Mouse (Mus musculus) CH12.LX (cell line): Measurements from ENCODE around the gene Unc13b. TPM values are rescaled to one million over a fixed set of nuclear protein-coding genes. Genes with fewer than 3 reads are reported as not detected.

Source experiments
- DNase-seq: peaks from one replicate; pipeline ENCODE4 v3.0.0-alpha.2; 2013; ENCODE audit errors: extremely low read depth
- H3K27ac ChIP-seq: 2 replicates; pipeline ENCODE4 v1.5.1; 2012; ENCODE audit warnings: low read depth, mild to moderate bottlenecking, control low read depth, moderate library complexity; ENCODE audit not compliant: insufficient read depth
- H3K27me3 ChIP-seq: replicated peaks from 2 replicates; pipeline ENCODE3; 2012; ENCODE audit warnings: inconsistent platforms
- H3K36me3 ChIP-seq, 2 experiments: replicated peaks in 1 of 2; 2 replicates each; pipeline versions ENCODE3 to v1.6.1; 2012; ENCODE audit warnings: inconsistent platforms in 1 of 2, low read length in 1 of 2, mild to moderate bottlenecking in 1 of 2, mixed read lengths in 1 of 2, moderate library complexity in 1 of 2; ENCODE audit not compliant: control insufficient read depth in 1 of 2, insufficient read depth in 1 of 2
- H3K4me1 ChIP-seq, 2 experiments: 2 replicates each; pipeline ENCODE4 v1.6.1; 2012; ENCODE audit warnings: inconsistent platforms in 1 of 2, moderate library complexity in 1 of 2; ENCODE audit not compliant: insufficient read depth in 2 of 2, control insufficient read depth in 1 of 2
- H3K4me2 ChIP-seq: 2 replicates; pipeline ENCODE4 v1.6.1; 2012; ENCODE audit warnings: low read depth, mild to moderate bottlenecking, control low read depth; ENCODE audit not compliant: poor library complexity, insufficient read depth, severe bottlenecking
- H3K4me3 ChIP-seq, 3 experiments: fragments of 150-350 bp in 1 of 3; sonication (generic) in 1 of 3; replicated peaks in 1 of 3; 2 replicates each; pipeline versions ENCODE3 to v1.5.1; 2011 to 2012; ENCODE audit warnings: low read depth in 2 of 3, low read length in 2 of 3, mild to moderate bottlenecking in 2 of 3, moderate library complexity in 2 of 3, control low read depth in 1 of 3, improper control_type of control experiment in 1 of 3, inconsistent platforms in 1 of 3, mixed read lengths in 1 of 3; ENCODE audit not compliant: poor library complexity in 1 of 3
- H3K79me2 ChIP-seq: replicated peaks from 2 replicates; pipeline ENCODE4 v1.6.1; 2012; ENCODE audit warnings: mild to moderate bottlenecking, moderate library complexity; ENCODE audit not compliant: control insufficient read depth, poor library complexity, insufficient read depth, severe bottlenecking; ENCODE audit errors: extremely low read depth
- H3K9ac ChIP-seq: 2 replicates; pipeline ENCODE4 v1.6.1; 2012; ENCODE audit warnings: low read depth, mild to moderate bottlenecking, control low read depth, moderate library complexity; ENCODE audit not compliant: insufficient read depth
- H3K9me3 ChIP-seq: replicated peaks from 2 replicates; pipeline ENCODE3; 2012; ENCODE audit warnings: low read length, inconsistent platforms, mixed read lengths
- BHLHE40 ChIP-seq: IDR thresholded peaks from 2 replicates; pipeline ENCODE4 v1.6.1; 2011; ENCODE audit warnings: mild to moderate bottlenecking, low read depth, low read length, improper control_type of control experiment
- CHD1 ChIP-seq: IDR thresholded peaks from 2 replicates; pipeline ENCODE4 v1.6.1; 2012; ENCODE audit warnings: low read depth, low read length, improper control_type of control experiment, inconsistent platforms
- CTCF ChIP-seq, 2 experiments: IDR thresholded peaks in 1 of 2; conservative IDR thresholded peaks in 1 of 2; 2 replicates each; pipeline ENCODE4 v1.5.1; 2011 to 2012; ENCODE audit warnings: low read depth in 2 of 2, low read length in 2 of 2, improper control_type of control experiment in 1 of 2, inconsistent platforms in 1 of 2, mild to moderate bottlenecking in 1 of 2, moderate library complexity in 1 of 2
- ELF1 ChIP-seq: IDR thresholded peaks from 2 replicates; pipeline ENCODE4 v1.6.1; 2014; ENCODE audit warnings: low read depth, mild to moderate bottlenecking, inconsistent platforms, low read length, improper control_type of control experiment
- ETS1 ChIP-seq: conservative IDR thresholded peaks from 2 replicates; pipeline ENCODE4 v1.6.1; 2012; ENCODE audit warnings: low read depth, mild to moderate bottlenecking, inconsistent platforms, low read length, improper control_type of control experiment, moderate library complexity
- HCFC1 ChIP-seq: IDR thresholded peaks from 2 replicates; pipeline ENCODE4 v1.6.1; 2012; ENCODE audit warnings: low read depth, mild to moderate bottlenecking, inconsistent platforms, low read length, improper control_type of control experiment
- IRF4 ChIP-seq: IDR thresholded peaks from 2 replicates; pipeline ENCODE4 v1.6.1; 2014; ENCODE audit warnings: low read depth, mild to moderate bottlenecking, inconsistent platforms, low read length, improper control_type of control experiment
- MAX ChIP-seq: IDR thresholded peaks from 2 replicates; pipeline ENCODE4 v1.6.1; 2011; ENCODE audit warnings: low read length, improper control_type of control experiment
- MAZ ChIP-seq: IDR thresholded peaks from 2 replicates; pipeline ENCODE4 v1.6.1; 2012; ENCODE audit warnings: low read depth, mild to moderate bottlenecking, inconsistent platforms, low read length, improper control_type of control experiment, moderate library complexity
- MXI1 ChIP-seq: IDR thresholded peaks from 2 replicates; pipeline ENCODE4 v1.6.1; 2011; ENCODE audit warnings: mild to moderate bottlenecking, low read depth, low read length, improper control_type of control experiment
- PAX5 ChIP-seq: IDR thresholded peaks from 2 replicates; pipeline ENCODE4 v1.6.1; 2012; ENCODE audit warnings: low read length, inconsistent platforms, mixed read lengths
- POLR2A ChIP-seq: IDR thresholded peaks from 2 replicates; pipeline ENCODE4 v1.6.1; 2011; ENCODE audit warnings: low read depth, mild to moderate bottlenecking, improper control_type of control experiment, low read length
- POLR2AphosphoS2 ChIP-seq: IDR thresholded peaks from 2 replicates; pipeline ENCODE4 v1.6.1; 2011; ENCODE audit warnings: low read depth, low read length, improper control_type of control experiment
- RCOR1 ChIP-seq: conservative IDR thresholded peaks from 2 replicates; pipeline ENCODE4 v1.6.1; 2012; ENCODE audit warnings: low read depth, mild to moderate bottlenecking, inconsistent platforms, low read length, improper control_type of control experiment
- TCF12 ChIP-seq: IDR thresholded peaks from 2 replicates; pipeline ENCODE4 v1.6.1; 2014; ENCODE audit warnings: low read depth, mild to moderate bottlenecking, inconsistent platforms, low read length, improper control_type of control experiment
- UBTF ChIP-seq: IDR thresholded peaks from 2 replicates; pipeline ENCODE4 v1.6.1; 2012; ENCODE audit warnings: low read depth, mild to moderate bottlenecking, inconsistent platforms, low read length, improper control_type of control experiment, moderate library complexity
- ZKSCAN1 ChIP-seq: IDR thresholded peaks from 2 replicates; pipeline ENCODE4 v1.6.1; 2012; ENCODE audit warnings: low read depth, inconsistent platforms, low read length, improper control_type of control experiment, borderline replicate concordance
- ZMIZ1 ChIP-seq: IDR thresholded peaks from 2 replicates; pipeline ENCODE4 v1.6.1; 2012; ENCODE audit warnings: low read depth, mild to moderate bottlenecking, inconsistent platforms, low read length, improper control_type of control experiment
- ZNF384 ChIP-seq: IDR thresholded peaks from 2 replicates; pipeline ENCODE4 v1.6.1; 2012; ENCODE audit warnings: low read depth, low read length, improper control_type of control experiment, inconsistent platforms
- dilution Hi-C: fragments of 300-500 bp; cut with MboI; formaldehyde crosslinking; loops from 2 replicates; pipeline ENCODE4 v1.14.3; 2020; ENCODE audit warnings: low sequenced_read_pairs; ENCODE audit not compliant: extremely low pct_unique_long_range_greater_than_20kb, extremely low pct_ligation_motif_present
- in situ Hi-C: fragments of 300-500 bp; cut with MboI; formaldehyde crosslinking; loops from 3 replicates; pipeline ENCODE4 v1.14.3; 2019; ENCODE audit warnings: low sequenced_read_pairs, low pct_ligation_motif_present, low pct_unique_long_range_greater_than_20kb, mixed read lengths
- polyA plus RNA-seq: library from polyadenylated mRNA; unstranded; fragments of >175 nt; gene quantifications from 2 replicates; pipeline ENCODE4 v1.2.1, GENCODE M21; 2012; ENCODE audit warnings: low read depth; ENCODE audit not compliant: insufficient read length
- total RNA-seq, 2 experiments: library from RNA; depleted of rRNA; stranded (reverse); fragments of 300-350 nt in 1 of 2; fragments of >200 nt in 1 of 2; gene quantifications; 2 replicates each; pipeline ENCODE4 v1.2.3; 2012 to 2014

The Unc13b gene
- total and polyA plus RNA-seq, 3 experiments: 0.08 to 0.23 (median 0.19) TPM

DNA sequence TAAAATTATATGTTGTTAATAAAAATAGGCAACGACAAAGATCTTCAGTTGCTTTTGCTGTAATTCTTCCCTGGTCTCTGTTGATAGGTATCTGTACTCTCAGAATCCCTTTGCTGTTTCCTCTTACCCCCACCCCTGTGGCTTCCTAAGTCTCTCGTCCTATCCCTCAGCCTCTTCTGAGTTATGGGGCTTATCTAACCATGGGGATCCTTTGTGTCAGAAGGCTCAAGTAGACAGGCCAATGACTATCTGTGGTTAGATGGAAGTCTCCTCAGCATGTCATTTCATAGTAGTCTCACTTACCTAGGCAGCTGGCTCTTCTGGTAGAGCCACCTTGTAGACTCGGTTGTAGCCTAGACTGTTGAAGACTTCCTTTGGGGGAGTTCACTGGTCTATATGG, 173.1 kb downstream of the Unc13b start:
- no peak overlapping the region for H3K27ac ChIP-seq
- no peak overlapping the region for H3K9ac ChIP-seq
- no peaks in the 10 kb centered on the region for H3K9me3 ChIP-seq
- no peak for DNase-seq
- H3K27me3 ChIP-seq: peaks cover 8% of the 10 kb centered on the region
- H3K79me2 ChIP-seq: no peaks in the 10 kb centered on the region
- H3K4me3 ChIP-seq: no peak overlapping the region
- dilution Hi-C loops: no loop called here
- H3K36me3 ChIP-seq: no peaks in the 10 kb centered on the region
- no peaks in the 10 kb centered on the region for H3K4me1 ChIP-seq
- H3K4me2 ChIP-seq: no peak overlapping the region
- TF ChIP-seq BHLHE40 (no peak), PAX5 (no peak), ETS1 (no peak), CHD1 (no peak), MAZ (no peak), UBTF (no peak), POLR2AphosphoS2 (no peak), IRF4 (no peak), MXI1 (no peak), MAX (no peak), POLR2A (no peak), TCF12 (no peak)
- in situ Hi-C loops: no loop called here

DNA sequence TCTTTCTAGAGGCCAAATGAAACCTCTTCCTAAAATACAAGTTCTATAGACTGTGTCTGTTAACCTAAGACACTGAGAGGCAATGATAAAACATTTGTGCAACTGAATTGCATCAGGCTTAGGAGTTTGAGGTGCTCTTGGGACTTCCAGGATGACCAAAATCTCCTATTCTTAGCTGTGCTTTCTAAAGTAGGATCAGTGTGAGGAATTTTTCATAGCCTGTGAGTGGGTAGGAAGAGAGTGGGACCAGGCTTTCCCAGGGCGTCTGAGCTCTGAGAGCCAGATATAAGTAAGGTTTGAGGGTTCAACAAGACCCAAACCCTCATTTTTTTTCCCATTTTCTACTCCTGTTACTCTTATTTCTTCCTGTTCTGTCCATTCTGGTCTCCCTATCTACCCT, 174.2 kb downstream of the Unc13b start:
- dilution Hi-C loops (no loop called here), in situ Hi-C loops (no loop called here)
- Histone ChIP-seq H3K4me2 (no peak overlapping the region), H3K36me3 (no peaks in the 10 kb centered on the region), H3K79me2 (no peaks in the 10 kb centered on the region), H3K4me1 (no peaks in the 10 kb centered on the region), H3K9me3 (no peaks in the 10 kb centered on the region), H3K27ac (no peak overlapping the region), H3K27me3 (peaks cover 10% of the 10 kb centered on the region), H3K4me3 (no peak overlapping the region), H3K9ac (no peak overlapping the region)
- no peak for DNase-seq
- no peak for TF ChIP-seq CTCF (conservative IDR thresholded peaks at IDR 0.05 in 1 of 2, IDR thresholded peaks at IDR 0.05 in 1 of 2; ENCODE audit: low read depth in 2 of 2, low read length in 2 of 2)
- no peak for TF ChIP-seq BHLHE40
- TF ChIP-seq HCFC1: no peak
- no peak for TF ChIP-seq RCOR1
- no peak for TF ChIP-seq IRF4
- TF ChIP-seq MXI1: no peak
- TF ChIP-seq ZNF384: no peak
- no peak for TF ChIP-seq ZMIZ1
- TF ChIP-seq CHD1: no peak
- no peak for TF ChIP-seq POLR2AphosphoS2
- no peak for TF ChIP-seq ELF1
- TF ChIP-seq ZKSCAN1: no peak
- TF ChIP-seq MAZ: no peak
